Mouse (Mus musculus) bone marrow macrophage, adult 2 months (primary cell): ENCODE measurements around the gene Rere.

Source experiments
- CTCF ChIP-seq: IDR thresholded peaks from 2 replicates; pipeline ENCODE4 v1.5.1; 2012; ENCODE audit warnings: low read depth, mild to moderate bottlenecking, low read length, moderate library complexity
- POLR2A ChIP-seq: IDR thresholded peaks from 2 replicates; pipeline ENCODE4 v1.6.1; 2012; ENCODE audit warnings: mild to moderate bottlenecking, low read depth, low read length, borderline replicate concordance

- TF ChIP-seq CTCF (no peak), POLR2A (no peak)
Observed at GRCm38 (mm10) chr4:150478006-150478405, 196.6 kb downstream of the Rere start.
